Mouse (Mus musculus) adipocyte (in vitro differentiated cells): ENCODE results near the gene Denr.
A peak's percentile ranks its signal among the peaks of the same experiment; 100 is the strongest.

Source experiments
- DNase-seq: peaks from one replicate; pipeline ENCODE4 v3.0.0-alpha.2; 2016; ENCODE audit warnings: low spot score

The Denr gene

DNA sequence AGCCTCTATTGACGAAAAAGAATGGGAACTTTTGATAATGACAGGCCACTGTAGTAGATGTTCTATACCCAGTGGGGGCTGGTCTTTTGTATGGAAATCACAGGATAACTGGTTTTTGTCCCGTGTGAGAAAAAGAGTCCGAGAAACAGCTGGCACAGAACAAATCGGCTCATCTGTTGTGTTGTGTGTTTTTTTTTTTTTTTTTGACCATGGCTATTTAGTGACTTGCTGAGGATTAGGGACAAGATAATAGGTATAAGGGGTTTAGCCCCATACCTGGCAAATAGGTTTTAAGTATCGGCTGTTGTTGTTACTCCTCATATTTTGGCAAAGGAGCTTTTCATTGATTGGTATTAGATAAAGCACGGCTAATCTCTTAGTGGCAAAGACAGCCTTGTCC lies 65.5 kb downstream of the Denr start:
- DNase-seq, result no peak

DNA sequence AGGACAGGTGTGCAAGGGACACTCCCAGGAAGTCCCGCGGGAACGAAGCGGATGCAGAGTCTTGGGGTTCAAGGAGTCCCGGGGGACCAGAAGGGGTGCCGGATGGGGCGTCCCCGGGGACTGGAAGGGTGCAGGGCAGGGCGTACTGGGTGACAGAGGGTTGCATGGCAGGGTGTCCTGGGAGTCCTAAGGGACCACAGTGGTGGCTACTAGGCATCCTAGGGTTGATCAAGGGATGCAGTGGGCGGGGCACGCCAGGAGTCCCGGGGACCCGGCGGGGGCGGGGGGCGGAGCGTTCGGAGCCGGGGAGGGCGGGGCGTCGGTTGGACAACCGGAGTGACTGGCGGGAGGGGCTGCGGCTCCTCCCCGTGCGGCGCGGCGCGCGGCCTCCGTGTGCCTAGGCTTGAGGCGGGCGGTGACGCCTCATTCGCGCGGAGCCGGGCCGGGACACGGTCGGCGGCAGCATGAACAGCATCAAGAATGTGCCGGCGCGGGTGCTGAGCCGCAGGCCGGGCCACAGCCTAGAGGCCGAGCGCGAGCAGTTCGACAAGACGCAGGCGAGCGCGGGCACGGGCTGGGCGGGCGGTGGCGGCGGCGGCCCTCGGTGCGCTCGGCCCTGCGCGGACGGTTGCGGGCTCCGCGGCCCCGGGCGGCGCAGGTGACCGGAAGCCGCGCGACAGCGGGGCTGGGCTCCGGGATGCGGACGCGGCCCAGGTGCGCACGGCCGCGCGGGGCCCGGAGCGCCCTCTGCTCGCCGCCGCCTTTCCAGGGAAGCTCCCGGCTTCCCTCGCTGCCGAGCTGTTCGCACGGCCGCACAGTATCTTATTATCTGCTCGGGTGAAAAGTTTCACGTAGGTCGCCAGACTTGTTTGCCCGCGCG lies 66.6 kb downstream of the Denr start, which contains the start of gene Hip1r:
TSS of gene Hip1r (plus strand) at position 330 of the 880 bp plus-strand sequence.
- DNase-seq, result peak; percentile 64

DNA sequence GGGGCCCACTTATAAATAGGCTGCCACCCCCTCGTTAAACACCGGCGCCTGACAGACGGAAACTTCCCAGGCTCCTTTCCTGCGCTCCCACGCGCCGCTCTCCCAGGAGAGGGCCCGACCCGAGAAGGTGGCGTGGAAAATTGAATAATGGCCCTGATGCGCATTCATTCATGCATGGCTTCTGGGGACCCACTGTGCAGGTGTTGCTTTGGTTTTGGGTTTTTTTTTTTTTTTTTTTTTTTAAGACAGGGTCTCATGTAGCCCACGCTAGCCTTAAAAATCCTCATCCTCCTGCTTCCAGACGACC lies 67.2 kb downstream of the Denr start:
- DNase-seq, result no peak

DNA sequence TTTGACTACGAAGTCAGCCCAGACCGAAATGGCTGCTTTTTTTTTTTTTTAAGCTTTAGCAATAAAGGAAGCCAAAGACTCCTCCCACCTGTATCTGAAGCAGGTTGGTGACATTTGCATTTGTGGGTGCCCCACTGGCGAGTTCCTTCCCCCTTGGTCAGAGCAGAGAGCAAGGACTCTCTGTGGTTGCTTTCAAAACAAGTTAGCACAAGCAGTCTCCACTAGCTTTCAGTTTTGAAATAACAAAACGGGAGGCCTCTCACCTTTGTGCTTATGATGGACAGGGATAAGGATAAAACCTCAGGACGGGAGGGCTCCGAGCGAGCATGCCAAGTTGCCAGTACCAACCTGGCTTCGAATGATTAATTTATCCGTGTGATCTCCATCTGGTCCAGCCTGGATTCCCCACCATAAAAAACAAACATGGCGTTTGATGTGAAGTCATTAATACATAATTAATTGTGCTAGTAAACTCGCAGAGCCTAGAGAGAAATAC lies 67.7 kb downstream of the Denr start:
- DNase-seq, result no peak

DNA sequence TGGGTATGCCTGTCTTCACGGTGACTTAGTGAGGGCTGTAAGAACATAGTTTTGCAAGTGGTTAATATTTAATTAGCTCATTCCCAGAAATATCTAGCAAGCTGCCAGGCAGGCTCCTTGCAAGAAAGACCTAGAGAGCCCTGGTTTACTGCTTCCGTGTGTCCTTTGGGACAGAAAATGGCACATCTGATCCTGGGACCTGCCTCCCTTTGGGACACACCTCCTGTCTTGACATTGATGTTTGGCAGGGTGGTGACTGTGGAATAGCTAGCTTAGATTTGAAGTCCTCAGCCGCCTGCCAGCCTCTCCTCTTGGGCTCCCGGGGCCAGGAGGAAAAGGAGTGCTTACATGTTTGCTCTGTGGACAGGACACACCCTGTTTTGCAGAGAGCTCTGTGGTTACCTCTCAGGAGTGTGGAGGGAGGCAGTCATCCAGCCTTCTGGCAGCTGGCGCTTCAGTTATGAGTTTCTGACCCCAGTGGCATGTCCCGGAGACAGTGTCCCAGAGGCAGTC lies 68.7 kb downstream of the Denr start:
- DNase-seq, result no peak

DNA sequence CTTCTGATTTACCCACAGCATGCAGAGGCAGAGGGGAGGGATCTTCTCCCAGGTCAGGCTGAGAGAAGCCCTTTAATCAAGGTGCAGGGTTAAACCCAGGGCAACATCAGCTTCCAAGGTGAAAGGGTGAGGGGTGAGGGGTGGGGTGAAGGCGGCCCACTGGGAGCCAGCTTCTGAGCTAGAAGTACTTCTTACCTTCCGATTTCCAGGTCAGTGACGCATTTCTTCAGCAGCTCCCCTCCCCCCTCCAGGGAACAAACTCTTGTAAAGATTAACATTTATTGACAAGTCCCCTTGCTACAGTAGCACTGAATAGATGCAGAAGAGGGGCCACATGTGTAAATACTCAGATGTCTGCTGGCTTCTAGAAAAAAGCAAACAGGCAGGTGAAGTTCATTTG lies 70.3 kb downstream of the Denr start:
- DNase-seq, result no peak

DNA sequence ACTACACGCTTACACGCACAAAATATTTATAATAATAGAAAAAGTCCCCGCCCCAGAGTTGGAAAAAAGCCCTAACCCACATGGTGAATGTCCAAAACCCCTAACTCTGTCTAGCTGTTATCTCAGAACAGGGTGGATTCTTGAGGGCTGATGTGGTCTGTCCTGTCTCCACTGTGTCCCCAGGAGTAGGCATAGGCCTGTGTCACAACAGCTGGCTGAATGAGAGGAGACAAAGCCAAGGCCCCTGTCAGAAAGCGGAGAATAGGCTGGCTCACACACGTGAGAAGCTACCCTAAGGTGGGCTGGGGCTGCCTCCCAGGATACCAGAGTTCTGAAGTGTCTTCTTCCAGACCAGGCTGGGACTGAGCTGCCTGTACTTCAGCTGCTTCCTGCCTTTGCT lies 71.2 kb downstream of the Denr start:
- no peak for DNase-seq
